Mouse (Mus musculus) neural tube, embryonic 11.5 days (tissue): ENCODE measurements around the gene St6galnac5. TPM values are rescaled to one million over a fixed set of nuclear protein-coding genes. Genes with fewer than 3 reads are reported as not detected.

ENCODE experiments used
- ATAC-seq: fragments of 200-750 bp; cut with Nextera tagmentation; 2 replicates; pipeline ENCODE4 v1.8.0; 2017; ENCODE audit warnings: moderate number of reproducible peaks, mild to moderate bottlenecking, moderate TSS enrichment, moderate library complexity; ENCODE audit not compliant: insufficient read depth, low FRiP score, low TSS enrichment
- DNase-seq: peaks from one replicate; pipeline ENCODE4 v3.0.0-alpha.2; 2015; ENCODE audit warnings: low spot score
- H3K27ac ChIP-seq: fragments of 300-500 bp; sonication (generic); 2 replicates; pipeline ENCODE4 v1.5.1; 2014; ENCODE audit warnings: low read depth, mild to moderate bottlenecking, low read length
- H3K27me3 ChIP-seq: fragments of 300-500 bp; sonication (generic); 2 replicates; pipeline ENCODE4 v1.6.1; 2014; ENCODE audit warnings: mild to moderate bottlenecking, low read length, mixed read lengths; ENCODE audit not compliant: control insufficient read depth, insufficient read depth
- H3K36me3 ChIP-seq: fragments of 300-500 bp; sonication (generic); 2 replicates; pipeline ENCODE4 v1.6.1; 2014; ENCODE audit warnings: mild to moderate bottlenecking, low read length, moderate library complexity, mixed read lengths; ENCODE audit not compliant: control insufficient read depth, insufficient read depth
- H3K4me1 ChIP-seq: fragments of 300-500 bp; sonication (generic); 2 replicates; pipeline ENCODE4 v1.6.1; 2014; ENCODE audit warnings: low read length, mixed read lengths; ENCODE audit not compliant: control insufficient read depth, insufficient read depth
- H3K4me2 ChIP-seq: fragments of 300-500 bp; sonication (generic); 2 replicates; pipeline ENCODE4 v1.6.1; 2014; ENCODE audit warnings: low read depth, mild to moderate bottlenecking, moderate library complexity
- H3K4me3 ChIP-seq: fragments of 300-500 bp; sonication (generic); 2 replicates; pipeline ENCODE4 v1.5.1; 2014; ENCODE audit warnings: low read depth, low read length
- H3K9ac ChIP-seq: fragments of 300-500 bp; sonication (generic); 2 replicates; pipeline ENCODE4 v1.6.1; 2014; ENCODE audit warnings: mild to moderate bottlenecking, low read length
- H3K9me3 ChIP-seq: fragments of 300-500 bp; sonication (generic); 2 replicates; pipeline ENCODE4 v1.6.1; 2016; ENCODE audit warnings: low read length; ENCODE audit not compliant: control insufficient read depth
- WGBS: fragments of 180-500 bp; shearing (Covaris S2); extraction: QIAGEN DNeasy Blood & Tissue Kit; methylation state at CpG from one replicate; pipeline ENCODE4 v1.1.7; 2014; 5-methylcytosine and 5-hydroxymethylcytosine counted together
- polyA plus RNA-seq: library from polyadenylated mRNA; unstranded; fragments of >200 nt; fragmentation: Nextera tagmentation; extraction: Ambion mirVana; gene quantifications from 2 replicates; pipeline ENCODE4 v1.2.1, GENCODE M21; 2014

Gene St6galnac5
- polyA plus RNA-seq, 1 experiment from 2014 or later = 6.7 TPM

- Histone ChIP-seq H3K9ac (no peak overlapping the region), H3K9me3 (no peaks in the 10 kb centered on the region), H3K4me3 (no peak overlapping the region), H3K27me3 (no peaks in the 10 kb centered on the region), H3K27ac (no peak overlapping the region), H3K4me1 (no peaks in the 10 kb centered on the region), H3K4me2 (no peak overlapping the region), H3K36me3 (no peaks in the 10 kb centered on the region)
- DNase-seq (no peak), ATAC-seq (no peak)
- WGBS = 63% methylated on average over 13 of the region's 13 CpGs
Observed at GRCm38 (mm10) chr3:152928287-152928975, 53.6 kb downstream of the St6galnac5 start.

DNA sequence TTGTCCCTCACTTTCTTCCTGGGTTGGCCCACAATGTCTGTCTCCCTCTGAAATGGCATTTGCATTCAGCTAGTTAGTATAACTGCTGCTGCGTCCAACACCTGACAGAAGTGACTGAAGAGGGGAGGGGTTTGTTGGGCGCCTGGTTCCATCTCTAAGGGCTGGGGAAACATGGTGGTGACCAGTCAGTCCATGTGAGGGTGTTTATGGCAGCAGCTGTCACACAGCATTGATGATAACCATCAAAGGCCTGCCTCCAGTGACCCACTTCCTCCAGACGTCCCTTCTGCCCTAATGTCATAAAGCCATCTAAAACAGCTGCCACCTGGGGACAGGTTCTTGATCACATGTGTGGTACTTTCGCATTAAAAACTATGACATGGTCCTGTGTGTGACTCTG is 55.9 kb downstream of the St6galnac5 start:
- no peaks in the 10 kb centered on the region for H3K36me3 ChIP-seq
- no peaks in the 10 kb centered on the region for H3K9me3 ChIP-seq
- H3K4me2 ChIP-seq = no peak overlapping the region
- no peak overlapping the region for H3K27ac ChIP-seq
- WGBS = 58% methylated on average over 4 of the region's 4 CpGs
- DNase-seq = no peak
- H3K4me1 ChIP-seq = no peaks in the 10 kb centered on the region
- H3K4me3 ChIP-seq = no peak overlapping the region
- no peak overlapping the region for H3K9ac ChIP-seq
- H3K27me3 ChIP-seq = no peaks in the 10 kb centered on the region
- no peak for ATAC-seq

GRCm38 (mm10) chr3:152925364-152925763 is 56.7 kb downstream of the St6galnac5 start:
- ATAC-seq (no peak), DNase-seq (no peak)
- H3K27ac ChIP-seq = no peak overlapping the region
- H3K4me1 ChIP-seq = no peaks in the 10 kb centered on the region
- 92% methylated on average over 8 of the region's 8 CpGs for WGBS
- H3K9ac ChIP-seq = no peak overlapping the region
- no peak overlapping the region for H3K4me3 ChIP-seq
- no peaks in the 10 kb centered on the region for H3K9me3 ChIP-seq
- no peaks in the 10 kb centered on the region for H3K27me3 ChIP-seq
- no peak overlapping the region for H3K4me2 ChIP-seq
- H3K36me3 ChIP-seq = no peaks in the 10 kb centered on the region

GRCm38 (mm10) chr3:152923530-152923929 is 58.5 kb downstream of the St6galnac5 start:
- 75% methylated on average over 15 of the region's 15 CpGs for WGBS
- H3K27ac ChIP-seq = no peak overlapping the region
- H3K4me3 ChIP-seq = no peak overlapping the region
- H3K4me2 ChIP-seq = no peak overlapping the region
- no peaks in the 10 kb centered on the region for H3K27me3 ChIP-seq
- H3K9ac ChIP-seq = no peak overlapping the region
- no peaks in the 10 kb centered on the region for H3K4me1 ChIP-seq
- ATAC-seq (no peak), DNase-seq (no peak)
- no peaks in the 10 kb centered on the region for H3K36me3 ChIP-seq
- H3K9me3 ChIP-seq = no peaks in the 10 kb centered on the region

GRCm38 (mm10) chr3:152920365-152920764 is 61.7 kb downstream of the St6galnac5 start:
- no peaks in the 10 kb centered on the region for H3K36me3 ChIP-seq
- H3K9ac ChIP-seq = no peak overlapping the region
- H3K27ac ChIP-seq = no peak overlapping the region
- H3K27me3 ChIP-seq = no peaks in the 10 kb centered on the region
- no peaks in the 10 kb centered on the region for H3K4me1 ChIP-seq
- no peak overlapping the region for H3K4me3 ChIP-seq
- DNase-seq (no peak), ATAC-seq (no peak)
- H3K4me2 ChIP-seq = no peak overlapping the region
- no peaks in the 10 kb centered on the region for H3K9me3 ChIP-seq
- WGBS = 83% methylated on average over 3 of the region's 3 CpGs

DNA sequence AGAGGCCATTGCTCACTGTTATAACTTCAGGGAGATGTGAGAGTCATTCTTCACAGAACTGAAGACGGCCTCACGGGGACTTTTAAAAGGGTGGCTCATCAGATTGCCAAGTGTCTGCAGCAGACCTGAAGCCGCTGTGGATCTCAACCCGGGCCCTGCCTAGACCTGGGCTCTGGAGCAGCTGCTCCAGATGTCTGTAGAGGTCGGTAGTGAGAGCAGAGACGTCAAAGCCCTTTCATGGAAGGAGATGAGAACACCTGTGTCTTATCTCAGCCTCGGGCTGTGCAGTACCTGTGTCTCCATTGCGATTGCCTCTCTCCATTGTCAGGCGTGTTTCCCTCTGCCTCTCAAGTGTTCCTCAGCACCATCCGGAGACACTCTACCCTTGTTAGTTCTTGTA is 62.9 kb downstream of the St6galnac5 start:
- DNase-seq (no peak), ATAC-seq (no peak)
- H3K27ac ChIP-seq = no peak overlapping the region
- H3K27me3 ChIP-seq = no peaks in the 10 kb centered on the region
- 74% methylated on average over 10 of the region's 10 CpGs for WGBS
- H3K9ac ChIP-seq = no peak overlapping the region
- no peaks in the 10 kb centered on the region for H3K36me3 ChIP-seq
- no peak overlapping the region for H3K4me3 ChIP-seq
- no peaks in the 10 kb centered on the region for H3K9me3 ChIP-seq
- no peaks in the 10 kb centered on the region for H3K4me1 ChIP-seq
- H3K4me2 ChIP-seq = no peak overlapping the region

GRCm38 (mm10) chr3:152917579-152917978 is 64.5 kb downstream of the St6galnac5 start:
- Histone ChIP-seq H3K36me3 (no peaks in the 10 kb centered on the region), H3K4me3 (no peak overlapping the region), H3K9ac (no peak overlapping the region), H3K4me1 (no peaks in the 10 kb centered on the region), H3K9me3 (no peaks in the 10 kb centered on the region), H3K27ac (no peak overlapping the region), H3K27me3 (no peaks in the 10 kb centered on the region), H3K4me2 (no peak overlapping the region)
- DNase-seq (no peak), ATAC-seq (no peak)
- WGBS = 84% methylated on average over 8 of the region's 8 CpGs

DNA sequence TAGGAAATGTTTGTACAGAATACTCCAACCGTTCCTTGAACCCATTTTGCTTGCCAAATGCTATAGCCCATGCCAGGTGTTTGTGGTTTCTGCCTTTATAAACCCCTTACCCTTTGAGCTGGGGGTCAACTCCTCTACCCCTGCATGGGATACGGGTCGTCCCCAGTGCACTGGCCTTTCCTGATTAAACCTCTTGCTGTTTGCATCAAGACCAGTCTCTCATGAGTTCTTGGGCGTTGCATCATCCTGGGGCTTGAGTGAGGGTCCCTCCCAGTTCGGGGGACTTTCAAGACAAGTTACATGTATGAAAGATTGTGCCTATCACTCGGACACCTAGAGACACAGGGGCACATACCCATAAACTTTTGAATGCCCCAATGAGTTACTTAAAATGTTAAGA is 67.7 kb downstream of the St6galnac5 start:
- no peaks in the 10 kb centered on the region for H3K36me3 ChIP-seq
- ATAC-seq (no peak), DNase-seq (no peak)
- no peak overlapping the region for H3K4me3 ChIP-seq
- no peaks in the 10 kb centered on the region for H3K4me1 ChIP-seq
- H3K27me3 ChIP-seq = no peaks in the 10 kb centered on the region
- WGBS = 92% methylated on average over 6 of the region's 6 CpGs
- H3K9ac ChIP-seq = no peak overlapping the region
- H3K9me3 ChIP-seq = no peaks in the 10 kb centered on the region
- H3K4me2 ChIP-seq = no peak overlapping the region
- no peak overlapping the region for H3K27ac ChIP-seq

- Histone ChIP-seq H3K4me1 (no peaks in the 10 kb centered on the region), H3K9me3 (no peaks in the 10 kb centered on the region), H3K9ac (no peak overlapping the region), H3K27me3 (no peaks in the 10 kb centered on the region), H3K27ac (no peak overlapping the region), H3K36me3 (no peaks in the 10 kb centered on the region), H3K4me3 (no peak overlapping the region), H3K4me2 (no peak overlapping the region)
- WGBS = 95% methylated on average over 3 of the region's 3 CpGs
- no peak for ATAC-seq
- no peak for DNase-seq
Observed at GRCm38 (mm10) chr3:152913625-152914024, 68.4 kb downstream of the St6galnac5 start.
